Mouse (Mus musculus) gastrocnemius, postnatal 4 days (tissue): ENCODE results near the gene Usp32. TPM values are rescaled to one million over a fixed set of nuclear protein-coding genes. Genes with fewer than 3 reads are reported as not detected.

Experiments
- DNase-seq, 2 experiments: peaks; one replicate each; pipeline ENCODE4 v3.0.0; 2021 to 2022; ENCODE audit warnings: low spot score in 2 of 2, mixed read lengths in 2 of 2
- total RNA-seq, 2 experiments: library from RNA; stranded (reverse); gene quantifications; 2 replicates each; pipeline ENCODE4 v1.2.3; 2021

The Usp32 gene
- total RNA-seq, 2 experiments from 2014 or later: 14.2 to 17.0 TPM

DNA sequence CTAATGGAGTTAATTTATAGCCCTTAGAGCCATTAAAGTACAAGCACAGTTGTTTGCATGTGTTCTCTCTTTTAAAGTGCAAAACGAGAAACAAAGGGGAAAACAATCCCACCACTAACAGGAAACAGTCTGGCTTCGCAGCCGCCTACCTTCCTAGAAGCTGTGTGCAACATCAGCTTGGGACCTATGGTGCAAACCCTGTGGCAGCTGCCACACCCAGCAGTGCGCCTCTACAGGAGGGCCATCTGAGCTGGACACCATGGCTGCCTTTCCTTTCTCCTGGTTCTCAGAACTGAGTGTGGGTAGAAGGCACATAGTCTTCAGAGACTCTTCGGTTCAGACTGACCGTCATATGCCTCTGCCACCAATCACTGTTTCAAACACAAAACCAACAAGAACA lies 154.5 kb downstream of the Usp32 start:
- no peak for DNase-seq

DNA sequence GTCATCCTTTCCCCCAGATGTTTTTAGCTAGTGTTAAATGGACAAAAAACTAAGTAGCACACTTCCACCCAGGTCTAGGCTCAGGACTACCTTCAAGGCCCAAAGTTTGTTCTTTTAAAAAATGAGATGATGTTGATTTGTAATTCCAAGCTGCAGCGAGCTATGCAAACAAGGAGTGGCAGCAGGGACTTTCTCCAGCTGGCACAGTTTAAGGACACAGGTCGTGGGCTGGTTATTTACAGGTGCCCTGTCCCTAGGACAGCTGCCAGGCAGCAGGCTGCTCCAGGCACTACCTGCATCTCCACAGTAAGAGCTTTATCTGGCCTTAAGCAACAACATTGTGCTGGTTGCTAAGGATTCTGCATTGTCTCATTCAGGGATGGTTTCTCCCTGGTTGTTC lies 159.3 kb downstream of the Usp32 start:
- no peak for DNase-seq

DNA sequence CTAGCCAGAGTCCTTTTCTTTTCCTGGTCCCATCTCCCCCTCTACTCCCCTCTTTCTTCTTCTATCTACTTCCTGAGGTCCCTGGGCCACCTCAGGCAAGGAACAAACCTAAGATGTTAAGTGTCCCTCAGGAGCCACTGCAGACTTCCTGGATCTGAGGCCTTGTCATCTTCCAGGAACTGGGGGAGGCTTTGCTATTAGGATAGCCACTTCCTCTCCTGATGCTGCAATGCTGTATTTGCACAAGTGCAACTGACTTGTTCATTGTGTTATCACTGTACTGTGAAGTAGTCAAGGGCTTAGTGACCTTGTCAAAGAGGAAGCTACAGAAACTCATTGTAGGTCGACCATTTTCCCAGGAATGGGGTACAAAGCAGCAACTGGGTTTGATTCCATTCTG lies 160.6 kb downstream of the Usp32 start:
- no peak for DNase-seq

DNA sequence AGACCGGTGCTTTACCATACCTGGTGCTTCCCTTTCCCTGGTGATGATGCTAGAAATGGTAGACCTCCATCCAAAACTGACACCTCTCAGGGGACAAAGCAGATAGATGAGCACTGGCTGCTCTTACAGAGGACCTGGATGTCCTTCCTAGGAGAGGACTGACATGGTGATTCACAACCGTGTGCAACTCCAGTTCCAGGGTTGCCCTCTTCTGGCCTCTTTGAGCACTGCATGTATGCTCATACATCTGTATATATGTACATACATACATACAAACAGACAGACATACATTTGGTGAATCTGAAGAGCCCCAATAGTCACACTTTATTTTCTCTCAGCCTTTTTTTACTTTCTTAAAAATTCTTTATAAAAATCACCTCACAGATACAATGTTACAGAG lies 161.8 kb downstream of the Usp32 start:
- no peak for DNase-seq

DNA sequence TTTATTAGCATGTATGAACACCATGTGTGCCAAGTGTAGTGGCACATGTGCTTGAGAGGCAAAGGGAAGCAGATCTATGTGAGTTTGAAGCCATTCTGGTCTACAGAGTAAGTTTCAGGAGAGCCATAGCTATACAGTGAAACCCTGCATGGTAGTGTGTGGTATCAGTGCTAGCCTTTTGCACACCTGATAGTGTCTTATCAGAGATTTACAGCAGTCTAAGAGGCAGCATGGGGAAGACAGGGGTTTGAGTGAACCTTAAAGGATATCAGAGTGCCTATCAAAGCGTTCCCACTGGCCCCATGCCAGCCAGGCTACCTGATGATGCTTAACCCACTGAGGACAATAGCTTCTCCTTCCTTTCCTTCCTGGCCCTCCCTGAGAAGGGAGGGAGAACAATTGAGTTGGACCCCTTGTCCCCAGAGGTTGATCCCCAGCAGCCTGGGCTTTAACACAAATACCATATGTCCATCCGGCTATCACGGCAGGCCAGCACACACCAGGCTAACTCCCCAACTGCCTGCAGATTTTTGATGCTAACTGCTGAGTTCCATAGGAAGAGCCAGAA lies 162.5 kb downstream of the Usp32 start:
- no peak for DNase-seq

DNA sequence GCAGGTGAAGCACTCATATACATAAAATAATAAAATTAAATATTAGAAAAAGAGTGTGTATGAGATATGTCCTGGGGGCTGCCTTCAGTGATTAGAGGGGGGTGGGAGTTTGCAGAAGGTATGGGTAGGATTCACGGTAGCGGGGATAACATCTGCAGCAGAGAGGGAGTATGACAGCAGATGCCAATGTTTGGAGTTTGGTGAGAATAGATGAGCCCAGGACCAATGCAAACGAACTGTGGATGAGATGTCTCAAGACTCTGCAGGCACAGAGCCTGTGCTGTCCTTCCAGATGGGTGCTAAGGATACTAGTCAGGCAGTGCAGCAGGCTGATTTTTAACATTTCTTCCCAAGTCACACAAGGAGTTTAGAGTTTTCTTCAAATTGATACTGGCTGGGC lies 163.3 kb downstream of the Usp32 start:
- no peak for DNase-seq

DNA sequence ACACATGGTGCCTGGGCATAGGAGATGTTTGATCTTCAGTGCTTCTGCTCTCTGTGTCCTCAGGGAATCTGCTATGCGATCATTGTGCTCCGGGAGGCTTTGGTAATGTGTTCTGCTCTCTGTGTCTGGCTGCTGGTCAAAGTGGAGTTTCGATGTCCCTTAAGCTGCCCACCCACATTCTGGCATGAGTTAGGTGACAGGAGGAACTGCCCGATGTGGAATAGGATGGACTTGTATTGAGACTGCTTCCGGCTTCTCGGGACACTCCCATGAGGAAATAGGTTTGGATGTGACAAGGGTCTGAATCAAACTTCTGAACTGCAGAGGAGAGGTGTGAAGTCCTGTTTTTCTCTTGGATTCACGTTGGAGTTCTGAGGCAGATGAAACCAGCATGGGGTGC lies 165.4 kb downstream of the Usp32 start:
- DNase-seq: no peak

DNA sequence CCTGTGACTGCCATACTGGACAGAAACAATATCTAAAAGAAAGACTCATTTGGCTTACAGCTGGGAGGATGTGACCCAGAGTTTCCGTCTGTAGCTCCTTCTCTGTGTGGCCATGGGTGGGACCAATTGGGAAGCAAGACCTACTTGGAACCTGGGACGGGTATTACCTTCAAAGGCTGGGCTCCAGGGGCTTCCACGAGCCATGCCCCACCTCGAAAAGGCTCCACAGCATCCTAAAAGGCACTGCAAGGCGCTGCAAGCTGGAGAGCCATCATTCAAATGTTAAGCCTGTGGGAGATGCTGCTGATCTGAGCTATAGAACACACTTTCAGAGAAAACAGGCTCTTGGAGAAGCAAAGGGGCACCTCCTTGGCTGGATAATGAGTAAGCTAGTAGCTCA lies 166.3 kb downstream of the Usp32 start:
- no peak for DNase-seq

DNA sequence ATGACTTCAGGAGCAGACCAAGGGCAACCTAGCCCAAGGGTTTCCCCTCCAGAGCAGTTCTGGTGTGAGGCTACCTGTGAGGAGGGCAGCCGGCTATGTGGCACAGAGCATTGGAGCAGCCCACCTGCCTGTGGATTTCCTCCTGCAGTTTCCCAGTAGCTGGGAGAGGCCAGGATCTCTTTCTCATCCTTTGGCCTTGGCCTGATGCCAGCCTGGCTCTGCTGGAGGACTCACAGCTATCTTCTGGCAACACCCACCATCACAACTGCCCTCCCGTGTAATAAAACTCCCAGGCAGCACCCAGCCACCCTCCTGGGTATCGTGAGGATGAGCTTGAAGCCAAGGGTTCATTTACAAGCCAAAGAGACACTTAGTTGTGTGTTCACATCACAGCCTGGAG lies 167.9 kb downstream of the Usp32 start:
- no peak for DNase-seq

DNA sequence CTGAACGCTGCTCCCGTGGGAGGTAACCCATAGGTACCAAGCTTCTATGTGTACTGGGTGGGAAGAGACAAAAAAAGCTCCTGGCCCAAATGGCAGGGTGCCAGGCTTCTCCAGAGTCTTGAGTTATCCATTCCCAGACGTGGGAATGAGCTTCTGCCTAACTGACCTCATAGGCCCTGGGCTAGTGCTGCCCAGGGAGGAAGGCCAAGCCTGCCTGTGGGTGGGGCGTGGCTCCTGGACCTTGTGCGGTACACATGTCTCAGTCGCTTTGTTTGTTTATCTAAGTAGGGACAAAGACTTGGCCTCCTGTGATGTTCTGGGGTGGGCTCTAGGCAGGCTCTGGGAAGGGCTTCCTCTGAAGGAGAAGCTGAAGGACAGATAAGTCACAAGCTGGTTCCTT lies 171.2 kb downstream of the Usp32 start:
- peak in 1 of 2 experiments; percentile 22 for DNase-seq

DNA sequence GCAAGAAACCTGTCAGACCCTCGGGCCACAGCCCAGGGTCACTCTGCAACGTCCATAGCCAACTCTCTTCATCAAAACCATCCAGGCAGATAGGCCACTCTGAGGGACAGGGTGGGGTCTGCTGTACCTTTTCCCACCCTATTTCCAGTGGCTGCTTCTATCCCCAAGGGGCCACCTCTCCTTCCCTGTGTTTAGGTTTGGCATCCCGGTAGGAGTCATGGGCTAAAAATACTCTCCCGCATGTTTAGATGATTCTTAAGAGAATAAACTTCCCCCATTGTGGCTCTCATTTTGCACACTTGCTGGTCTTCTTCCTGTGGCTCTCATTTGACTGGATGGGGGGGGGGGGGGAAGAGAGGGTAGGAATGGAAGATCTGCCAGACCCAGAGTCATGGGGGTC lies 171.7 kb downstream of the Usp32 start:
- no peak for DNase-seq

DNA sequence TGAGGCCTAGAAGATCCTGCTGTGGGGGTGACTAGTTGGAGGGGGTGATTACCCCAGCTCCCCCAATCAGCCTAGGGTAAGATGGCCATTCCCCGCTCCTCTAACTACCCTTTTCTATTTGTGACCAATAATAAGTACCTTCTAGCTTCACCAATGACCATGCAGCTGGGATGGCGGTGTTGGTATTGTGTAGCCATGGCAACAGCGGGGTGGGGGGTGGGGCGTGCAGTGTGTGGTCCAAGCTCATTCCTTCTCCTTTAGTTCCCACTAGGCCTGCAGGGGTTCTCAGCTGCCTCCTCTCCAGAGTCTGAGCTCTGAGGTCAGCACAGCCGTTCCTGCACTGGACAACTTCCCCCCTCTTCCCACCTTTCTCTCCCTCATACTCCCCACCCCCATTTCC lies 172.8 kb downstream of the Usp32 start:
- DNase-seq: no peak

DNA sequence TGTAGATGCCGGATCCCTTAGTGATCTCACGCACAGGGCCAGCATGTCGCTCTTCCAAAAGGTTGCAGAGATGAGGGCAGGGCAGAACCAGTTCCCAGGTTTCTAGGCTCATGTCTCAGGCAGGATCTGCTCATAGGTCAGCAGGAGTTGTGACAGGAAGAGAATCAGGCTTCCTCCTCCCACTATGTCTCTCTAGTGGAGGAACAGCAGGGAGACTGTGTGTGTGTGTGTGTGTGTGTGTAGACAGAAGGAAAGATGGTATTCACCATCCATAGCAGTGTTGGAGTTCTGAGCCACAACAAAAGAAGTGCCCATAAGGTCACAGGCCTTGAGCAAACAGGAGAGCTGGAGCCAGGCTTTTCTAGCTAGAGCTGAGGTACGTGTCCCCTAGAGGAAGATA lies 173.3 kb downstream of the Usp32 start:
- DNase-seq: no peak

DNA sequence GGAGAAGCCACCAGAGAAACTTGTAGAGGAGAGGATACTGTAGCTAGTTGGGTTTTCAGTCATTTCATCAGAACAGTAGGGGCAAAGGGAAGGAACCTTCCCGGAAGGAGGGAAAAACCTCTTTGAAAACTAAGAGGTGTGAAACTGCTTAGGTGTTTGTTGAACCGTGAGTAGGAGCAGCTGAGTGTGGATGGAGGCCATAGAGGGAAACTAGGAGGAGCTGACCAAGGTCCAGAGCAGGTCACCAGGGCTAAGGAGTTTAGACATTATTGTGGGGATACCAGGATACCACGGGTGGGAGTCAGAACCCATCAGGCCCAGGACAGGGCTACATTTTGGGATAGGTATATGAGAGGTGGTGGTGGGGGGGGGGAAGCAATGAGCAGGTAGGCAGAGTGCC lies 176.4 kb downstream of the Usp32 start:
- no peak for DNase-seq

DNA sequence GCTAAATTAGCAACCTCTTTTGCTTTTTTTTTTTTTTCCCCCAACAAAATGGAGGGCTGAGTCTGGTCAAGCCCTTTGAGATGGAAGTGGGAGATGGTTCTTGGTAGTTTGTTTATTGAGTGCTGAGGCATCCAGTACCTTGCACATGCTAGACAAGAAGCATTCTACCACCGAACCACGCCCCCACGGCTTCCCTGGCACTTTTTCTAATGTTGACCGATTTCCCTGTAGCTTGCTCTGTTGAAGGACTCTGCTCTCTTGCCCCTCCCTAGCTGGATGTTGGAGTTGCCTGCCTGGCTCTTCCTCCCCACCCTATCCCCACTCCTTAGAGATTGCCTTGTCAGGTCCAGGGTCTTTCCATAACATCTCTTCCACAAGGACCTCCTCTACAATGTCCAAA lies 177.4 kb downstream of the Usp32 start:
- no peak for DNase-seq

DNA sequence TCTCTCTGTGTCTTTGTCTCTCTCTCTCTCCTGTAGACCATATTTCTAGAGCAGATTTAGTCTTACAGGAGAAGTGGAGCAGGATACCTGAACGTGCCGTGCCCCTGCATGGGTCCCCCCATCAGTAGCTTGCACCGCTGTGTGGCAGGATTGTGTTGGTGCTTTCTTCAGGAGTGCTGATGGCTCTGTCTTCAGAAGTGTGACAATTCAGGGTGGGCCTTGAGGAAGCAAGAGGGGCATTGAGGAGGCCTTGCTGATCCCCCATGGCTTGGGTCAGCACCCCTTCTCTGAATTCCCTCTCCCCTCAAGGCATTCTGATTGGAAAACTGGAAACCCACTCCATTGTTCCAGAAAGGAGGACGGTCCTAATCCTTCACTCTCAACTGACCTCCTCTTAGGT lies 178.4 kb downstream of the Usp32 start:
- no peak for DNase-seq

DNA sequence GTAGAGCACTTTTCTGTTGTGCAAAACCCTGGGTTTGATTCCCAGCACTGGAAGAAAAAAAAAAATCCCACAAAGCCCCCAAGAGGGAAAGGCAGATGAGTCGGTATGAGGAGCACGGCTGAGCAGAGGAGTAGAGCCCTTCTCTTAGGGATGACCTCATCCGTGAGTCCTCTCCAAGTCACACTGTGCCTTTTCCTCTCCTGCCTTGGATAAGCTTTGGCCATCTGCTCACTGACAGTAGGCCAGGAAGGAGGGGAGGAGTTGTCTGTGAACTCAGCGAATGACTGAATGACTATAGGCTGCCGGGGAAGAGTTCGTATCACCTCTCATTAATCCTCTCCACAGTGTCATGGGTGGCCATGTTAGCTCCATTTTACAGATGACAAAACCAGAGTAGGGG lies 179.2 kb downstream of the Usp32 start:
- DNase-seq: no peak

DNA sequence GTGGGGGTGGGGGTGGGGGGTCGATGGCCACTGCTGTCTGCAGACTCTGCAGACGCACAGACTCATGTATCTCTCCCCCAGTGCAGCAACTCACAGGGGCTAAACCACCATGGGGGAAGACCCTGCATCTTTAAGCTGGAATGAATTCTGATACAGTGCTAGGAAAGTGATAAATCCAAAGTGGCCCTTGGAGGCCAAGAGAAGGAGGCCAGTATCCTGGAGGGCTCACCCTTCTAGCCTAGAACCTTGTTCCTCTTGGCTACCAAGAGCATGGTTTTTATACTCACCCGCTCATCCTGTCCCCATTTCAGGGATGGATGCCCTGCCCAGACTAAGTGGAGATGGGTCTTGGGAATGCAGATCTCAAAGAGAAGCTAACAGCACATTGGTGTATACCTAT lies 179.7 kb downstream of the Usp32 start:
- DNase-seq: no peak

DNA sequence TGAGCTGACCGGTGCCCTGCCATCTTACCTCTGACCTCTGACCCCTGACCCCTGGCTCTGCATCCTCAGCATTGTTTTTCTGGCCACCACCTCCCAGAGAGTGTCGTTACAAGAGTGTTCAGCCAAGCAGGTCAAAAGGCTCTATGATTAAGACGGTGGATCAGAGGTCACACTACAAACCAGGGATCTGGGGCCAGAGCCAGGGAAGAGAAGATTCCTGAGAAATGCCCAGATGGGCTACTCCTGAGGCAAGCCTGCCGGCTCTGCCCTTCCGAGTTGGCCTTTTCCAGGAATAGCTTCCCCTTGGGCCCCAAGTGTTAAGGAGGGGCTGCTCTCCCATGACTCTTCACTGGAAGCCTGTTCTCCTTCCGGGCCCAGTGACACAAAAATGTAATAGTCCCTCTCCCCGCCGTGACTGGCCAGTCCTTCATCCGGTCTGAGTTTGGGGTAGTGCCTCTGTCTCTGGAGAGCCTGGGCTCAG lies 180.2 kb downstream of the Usp32 start:
- no peak for DNase-seq

DNA sequence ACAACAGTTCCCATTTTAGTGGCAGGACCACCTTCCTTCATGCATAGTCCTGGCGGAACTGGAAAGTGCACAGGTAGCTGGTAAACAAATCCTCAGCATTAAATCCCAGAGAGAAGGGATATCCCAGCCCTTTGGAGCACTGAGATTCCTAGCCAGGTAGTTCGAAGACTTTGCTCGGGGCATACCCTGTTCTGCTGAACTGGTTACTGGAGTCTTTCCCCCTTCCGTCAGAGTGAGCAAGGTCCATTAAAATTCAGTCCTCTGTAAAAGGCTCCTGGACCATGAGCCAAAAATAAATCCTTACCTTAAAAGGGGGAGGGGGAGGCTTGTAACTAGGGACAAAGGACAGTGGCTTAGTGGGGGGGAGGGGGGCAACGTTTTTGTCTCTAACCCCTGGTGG lies 180.8 kb downstream of the Usp32 start:
- no peak for DNase-seq

DNA sequence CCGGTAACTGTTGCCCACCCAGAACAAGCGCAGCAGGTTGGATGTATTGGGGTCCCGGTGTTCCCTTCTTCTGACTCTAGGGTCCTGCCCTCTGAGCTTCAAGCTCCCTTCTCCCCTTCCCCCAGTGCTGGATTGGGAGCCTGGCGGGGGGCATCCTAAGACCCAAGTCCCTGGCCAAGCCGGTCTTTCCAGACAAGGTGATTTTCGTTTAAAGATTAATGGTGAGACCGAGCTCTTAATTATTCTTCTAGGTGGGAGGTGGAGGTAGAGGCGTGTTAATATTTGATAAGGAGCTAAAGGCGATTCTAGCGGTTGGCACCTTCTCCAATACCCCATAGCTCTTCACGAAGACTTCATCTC lies 181.7 kb downstream of the Usp32 start:
- DNase-seq: no peak

DNA sequence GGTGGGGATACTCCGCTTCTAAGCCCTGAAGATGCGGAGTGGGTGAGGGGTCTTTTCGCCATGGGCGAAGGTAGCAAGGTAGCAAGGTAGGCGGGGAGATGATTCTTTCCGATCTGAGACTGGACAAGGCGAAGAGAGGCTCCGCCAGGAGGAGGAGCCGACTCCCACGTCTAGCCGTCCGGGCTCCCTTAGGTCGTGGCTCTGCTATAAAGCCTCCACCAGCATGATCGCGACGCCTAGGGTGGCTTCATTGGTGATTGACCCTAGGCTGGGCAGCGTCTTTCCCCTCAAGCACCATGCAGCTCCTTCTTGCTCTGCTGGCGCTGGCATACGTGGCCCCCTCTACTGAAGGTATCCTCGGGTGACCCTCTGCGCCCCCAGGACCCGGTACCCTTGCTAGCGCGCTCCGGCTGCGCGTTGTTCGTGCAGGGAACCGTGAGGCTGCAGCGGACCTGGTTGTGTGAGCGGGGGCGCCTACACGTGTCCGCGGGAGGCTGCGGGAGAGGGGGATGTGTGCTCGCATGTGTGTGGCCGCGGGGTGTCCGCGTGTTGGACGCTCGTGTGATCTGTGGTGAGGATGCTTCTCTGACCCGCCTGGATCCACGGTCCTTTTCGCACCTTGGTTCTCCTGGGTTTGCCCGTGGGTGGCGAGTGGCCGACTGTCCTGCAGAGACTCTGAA lies 182.2 kb downstream of the Usp32 start, which contains the start of gene Car4:
TSS of gene Car4 (plus strand) at position 196 of the 680 bp plus-strand sequence.
- DNase-seq: no peak

DNA sequence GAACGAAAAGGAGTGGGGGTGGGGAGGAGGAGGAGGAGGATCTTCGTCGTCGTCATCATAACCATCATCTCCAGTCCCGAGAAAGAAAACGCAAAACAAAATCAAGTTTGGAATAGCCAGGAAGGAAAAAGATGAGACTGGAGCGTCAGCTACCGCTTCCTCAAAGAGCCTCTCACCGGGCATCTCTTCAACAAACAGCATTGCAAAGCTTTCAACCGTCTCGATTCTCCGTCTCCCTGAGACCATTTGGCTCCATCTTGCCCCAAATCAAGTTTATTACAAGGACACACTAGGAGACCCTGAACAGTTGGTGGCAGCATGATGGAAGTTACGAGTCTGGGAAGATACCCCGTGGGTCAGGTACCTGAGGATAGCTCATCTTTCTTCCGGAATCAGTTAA lies 182.8 kb downstream of the Usp32 start:
- no peak for DNase-seq
